Mouse (Mus musculus) forebrain, embryonic 14.5 days (tissue): ENCODE data around the gene AI597479. TPM values are rescaled to one million over a fixed set of nuclear protein-coding genes. Genes with fewer than 3 reads are reported as not detected.
"Not testable (repeated sequence)": the region's sequence is repeated elsewhere in the genome, so short reads cannot be mapped to it uniquely, and the experiment has no call there.

Source experiments
- ATAC-seq: fragments of 200-750 bp; cut with Nextera tagmentation; 2 replicates; pipeline ENCODE4 v1.8.0; 2017; ENCODE audit warnings: mild to moderate bottlenecking, moderate library complexity
- DNase-seq: peaks from one replicate; pipeline ENCODE4 v3.0.0-alpha.2; 2015; ENCODE audit warnings: low spot score
- H3K27ac ChIP-seq: fragments of 300-500 bp; sonication (generic); 2 replicates; pipeline ENCODE4 v1.5.1; 2014; ENCODE audit warnings: low read depth, mild to moderate bottlenecking, control low read depth, low read length, moderate library complexity
- H3K27me3 ChIP-seq: fragments of 300-500 bp; sonication (generic); replicated peaks from 2 replicates; pipeline ENCODE4 v1.6.1; 2014; ENCODE audit warnings: low read length, control low read depth, mixed read lengths; ENCODE audit not compliant: control insufficient read depth, insufficient read depth
- H3K36me3 ChIP-seq: fragments of 300-500 bp; sonication (generic); 2 replicates; pipeline ENCODE4 v1.6.1; 2014; ENCODE audit warnings: low read length, control low read depth; ENCODE audit not compliant: control insufficient read depth, insufficient read depth
- H3K4me1 ChIP-seq: fragments of 300-500 bp; sonication (generic); 2 replicates; pipeline ENCODE4 v1.6.1; 2014; ENCODE audit warnings: antibody characterized with exemption, low read length, control low read depth; ENCODE audit not compliant: control insufficient read depth, insufficient read depth
- H3K4me2 ChIP-seq: fragments of 300-500 bp; sonication (generic); 2 replicates; pipeline ENCODE4 v1.6.1; 2014; ENCODE audit warnings: mild to moderate bottlenecking, control low read depth, low read length
- H3K4me3 ChIP-seq: fragments of 300-500 bp; sonication (generic); 2 replicates; pipeline ENCODE4 v1.5.1; 2014; ENCODE audit warnings: low read depth, low read length, control low read depth
- H3K9ac ChIP-seq: fragments of 300-500 bp; sonication (generic); 2 replicates; pipeline ENCODE4 v1.6.1; 2014; ENCODE audit warnings: mild to moderate bottlenecking, low read length, control low read depth, moderate library complexity
- H3K9me3 ChIP-seq: fragments of 300-500 bp; sonication (generic); replicated peaks from 2 replicates; pipeline ENCODE4 v1.6.1; 2016; ENCODE audit warnings: low read length, control low read depth, mixed read lengths; ENCODE audit not compliant: control insufficient read depth
- WGBS: fragments of 180-500 bp; shearing (Covaris S2); extraction: QIAGEN DNeasy Blood & Tissue Kit; methylation state at CpG from one replicate; pipeline ENCODE4 v1.1.7; 2014; 5-methylcytosine and 5-hydroxymethylcytosine counted together
- polyA plus RNA-seq: library from polyadenylated mRNA; unstranded; fragments of >200 nt; fragmentation: Nextera tagmentation; extraction: Ambion mirVana; gene quantifications from 2 replicates; pipeline ENCODE4 v1.2.1, GENCODE M21; 2014

Gene AI597479
- polyA plus RNA-seq, 1 experiment from 2014 or later: 50.4 TPM

- Histone ChIP-seq H3K27ac (no peak overlapping the region), H3K9me3 (no peaks in the 10 kb centered on the region), H3K4me3 (no peak overlapping the region), H3K9ac (no peak overlapping the region), H3K27me3 (no peaks in the 10 kb centered on the region), H3K4me2 (no peak overlapping the region), H3K4me1 (no peaks in the 10 kb centered on the region), H3K36me3 (no peaks in the 10 kb centered on the region)
- 86% methylated on average over 9 of the region's 9 CpGs for WGBS
- no peak for ATAC-seq
- DNase-seq: no peak
Measured at GRCm38 (mm10) chr1:43131591-43131990, 33.1 kb downstream of the AI597479 start.

- H3K36me3 ChIP-seq, H3K9me3 ChIP-seq, DNase-seq, H3K4me1 ChIP-seq, H3K4me3 ChIP-seq, H3K9ac ChIP-seq, ATAC-seq, H3K27me3 ChIP-seq, H3K4me2 ChIP-seq: not testable (repeated sequence)
- peak overlapping the region; percentile 58; the same call in 1 of the 2 replicates for H3K27ac ChIP-seq
- 82% methylated on average over 2 of the region's 2 CpGs for WGBS
Measured at GRCm38 (mm10) chr1:43136488-43137029, 38.0 kb downstream of the AI597479 start.

- Histone ChIP-seq H3K4me3 (no peak overlapping the region), H3K27ac (no peak overlapping the region), H3K4me2 (no peak overlapping the region), H3K4me1 (no peaks in the 10 kb centered on the region), H3K9me3 (no peaks in the 10 kb centered on the region), H3K36me3 (no peaks in the 10 kb centered on the region), H3K9ac (no peak overlapping the region), H3K27me3 (no peaks in the 10 kb centered on the region)
- ATAC-seq (peak; percentile 68; the same call in 1 of the 2 replicates), DNase-seq (peak; percentile 47)
- WGBS: 75% methylated on average over 5 of the region's 5 CpGs
Measured at GRCm38 (mm10) chr1:43137334-43137733, 38.8 kb downstream of the AI597479 start.

GRCm38 (mm10) chr1:43138268-43138812 is 39.8 kb downstream of the AI597479 start:
- DNase-seq (no peak), ATAC-seq (no peak)
- 0 out of 2 replicates have a peak, but pooled peaks cover 4% of the 10 kb centered on the region for H3K4me1 ChIP-seq
- no peak overlapping the region for H3K4me3 ChIP-seq
- WGBS: 74% methylated on average over 15 of the region's 15 CpGs
- no peaks in the 10 kb centered on the region for H3K36me3 ChIP-seq
- no peak overlapping the region for H3K27ac ChIP-seq
- H3K27me3 ChIP-seq: no peaks in the 10 kb centered on the region
- no peak overlapping the region for H3K9ac ChIP-seq
- H3K4me2 ChIP-seq: no peak overlapping the region
- H3K9me3 ChIP-seq: no peaks in the 10 kb centered on the region

GRCm38 (mm10) chr1:43139587-43140266 is 41.2 kb downstream of the AI597479 start:
- 49% methylated on average over 8 of the region's 8 CpGs for WGBS
- H3K27ac ChIP-seq: no peak overlapping the region
- ATAC-seq: peak; percentile 73

GRCm38 (mm10) chr1:43141555-43141961 is 43.0 kb downstream of the AI597479 start:
- 78% methylated on average over 11 of the region's 11 CpGs for WGBS
- H3K4me2 ChIP-seq: no peak overlapping the region
- no peak overlapping the region for H3K9ac ChIP-seq
- H3K27ac ChIP-seq: no peak overlapping the region
- no peaks in the 10 kb centered on the region for H3K36me3 ChIP-seq
- no peak overlapping the region for H3K4me3 ChIP-seq
- H3K9me3 ChIP-seq: no peaks in the 10 kb centered on the region
- no peaks in the 10 kb centered on the region for H3K27me3 ChIP-seq
- DNase-seq (no peak), ATAC-seq (no peak)
- H3K4me1 ChIP-seq: 0 out of 2 replicates have a peak, but pooled peaks cover 4% of the 10 kb centered on the region

More at GRCm38 (mm10) chr1:43139587-43140266, 41.2 kb downstream of the AI597479 start:
- Histone ChIP-seq H3K4me3 (no peak overlapping the region), H3K9ac (no peak overlapping the region), H3K4me2 (no peak overlapping the region), H3K9me3 (no peaks in the 10 kb centered on the region), H3K27me3 (no peaks in the 10 kb centered on the region), H3K36me3 (no peaks in the 10 kb centered on the region), H3K4me1 (0 out of 2 replicates have a peak, but pooled peaks cover 4% of the 10 kb centered on the region)
- peak; percentile 93 for DNase-seq

- no peaks in the 10 kb centered on the region for H3K27me3 ChIP-seq
- H3K36me3 ChIP-seq: no peaks in the 10 kb centered on the region
- DNase-seq (peak; percentile 67), ATAC-seq (peak; percentile 30)
- no peaks in the 10 kb centered on the region for H3K9me3 ChIP-seq
- no peak overlapping the region for H3K9ac ChIP-seq
- no peak overlapping the region for H3K4me3 ChIP-seq
- WGBS: 40% methylated on average over 6 of the region's 6 CpGs
- no peak overlapping the region for H3K27ac ChIP-seq
- 0 out of 2 replicates have a peak, but pooled peaks cover 4% of the 10 kb centered on the region for H3K4me1 ChIP-seq
- H3K4me2 ChIP-seq: no peak overlapping the region
Measured at GRCm38 (mm10) chr1:43142849-43143248, 44.3 kb downstream of the AI597479 start.

- Histone ChIP-seq H3K27me3 (no peaks in the 10 kb centered on the region), H3K27ac (no peak overlapping the region), H3K4me2 (no peak overlapping the region), H3K4me3 (no peak overlapping the region), H3K9me3 (no peaks in the 10 kb centered on the region), H3K36me3 (no peaks in the 10 kb centered on the region), H3K4me1 (0 out of 2 replicates have a peak, but pooled peaks cover 4% of the 10 kb centered on the region), H3K9ac (no peak overlapping the region)
- ATAC-seq: no peak; the same call in 1 of the 2 replicates
- no peak for DNase-seq
- WGBS: 79% methylated on average over 4 of the region's 4 CpGs
Measured at GRCm38 (mm10) chr1:43143284-43143683, 44.8 kb downstream of the AI597479 start.

GRCm38 (mm10) chr1:43143791-43144190 is 45.3 kb downstream of the AI597479 start:
- Histone ChIP-seq H3K27ac (no peak overlapping the region), H3K4me3 (no peak overlapping the region), H3K9ac (no peak overlapping the region), H3K4me2 (no peak overlapping the region), H3K36me3 (no peaks in the 10 kb centered on the region), H3K4me1 (0 out of 2 replicates have a peak, but pooled peaks cover 4% of the 10 kb centered on the region), H3K9me3 (no peaks in the 10 kb centered on the region), H3K27me3 (no peaks in the 10 kb centered on the region)
- WGBS: 95% methylated on average over 4 of the region's 4 CpGs
- ATAC-seq (no peak), DNase-seq (no peak)
